Mouse (Mus musculus) megakaryocyte, embryonic 14.5 days (primary cell): ENCODE results near the gene Shank2.

Experiments
- FLI1 ChIP-seq: IDR thresholded peaks from 2 replicates; pipeline ENCODE4 v1.6.1; 2012; ENCODE audit warnings: low read length, inconsistent platforms, mixed read lengths
- GATA1 ChIP-seq: IDR thresholded peaks from 3 replicates; pipeline ENCODE4 v1.6.1; 2012; ENCODE audit warnings: mixed read lengths, low read length, inconsistent platforms, borderline replicate concordance

- TF ChIP-seq GATA1: no peak
- no peak for TF ChIP-seq FLI1
These were observed 158.3 kb downstream of the Shank2 start for GRCm38 (mm10) chr7:144160066-144160465.
